Mouse (Mus musculus) ES-E14 (cell line): ENCODE results near the gene Ambp. TPM values are rescaled to one million over a fixed set of nuclear protein-coding genes. Genes with fewer than 3 reads are reported as not detected.

ENCODE experiments used
- DNase-seq: peaks from one replicate; pipeline ENCODE4 v3.0.0-alpha.2; 2013; ENCODE audit warnings: low read depth, low spot score
- H3K27ac ChIP-seq: 2 replicates; pipeline ENCODE4 v1.5.1; 2012; ENCODE audit warnings: low read depth, mild to moderate bottlenecking, low read length, moderate library complexity, mixed read lengths; ENCODE audit not compliant: poor library complexity, insufficient read depth, severe bottlenecking
- H3K36me3 ChIP-seq: 2 replicates; pipeline ENCODE4 v1.6.1; 2012; ENCODE audit warnings: mild to moderate bottlenecking, low read length, moderate library complexity, mixed read lengths; ENCODE audit not compliant: control insufficient read depth, poor library complexity, insufficient read depth, severe bottlenecking
- H3K4me1 ChIP-seq, 2 experiments: fragments of 150-350 bp in 1 of 2; sonication (generic) in 1 of 2; 2 replicates each; pipeline ENCODE4 v1.6.1; 2012; ENCODE audit warnings: low read length in 2 of 2, mild to moderate bottlenecking in 1 of 2, mixed read lengths in 1 of 2; ENCODE audit not compliant: control insufficient read depth in 2 of 2, insufficient read depth in 2 of 2, poor library complexity in 1 of 2
- H3K4me3 ChIP-seq, 2 experiments: fragments of 150-350 bp in 1 of 2; sonication (generic) in 1 of 2; 2 replicates each; pipeline ENCODE4 v1.5.1; 2012; ENCODE audit warnings: low read length in 2 of 2, low read depth in 1 of 2, mild to moderate bottlenecking in 1 of 2, mixed read lengths in 1 of 2; ENCODE audit not compliant: insufficient read depth in 1 of 2, poor library complexity in 1 of 2, severe bottlenecking in 1 of 2
- H3K9ac ChIP-seq: 2 replicates; pipeline ENCODE4 v1.6.1; 2012; ENCODE audit warnings: low read depth, mild to moderate bottlenecking, low read length, mixed read lengths; ENCODE audit not compliant: poor library complexity, insufficient read depth, severe bottlenecking
- H3K9me3 ChIP-seq: fragments of 150-350 bp; sonication (generic); 2 replicates; pipeline ENCODE4 v1.6.1; 2012; ENCODE audit warnings: low read depth, mild to moderate bottlenecking, low read length; ENCODE audit not compliant: control insufficient read depth, insufficient read depth
- CHD2 ChIP-seq: IDR thresholded peaks from 2 replicates; pipeline ENCODE4 v1.6.1; 2014; ENCODE audit warnings: mild to moderate bottlenecking, low read depth, low read length, inconsistent platforms
- HCFC1 ChIP-seq: IDR thresholded peaks from 2 replicates; pipeline ENCODE4 v1.6.1; 2012; ENCODE audit warnings: low read length, inconsistent platforms, borderline replicate concordance; ENCODE audit not compliant: insufficient read depth
- MAFK ChIP-seq: IDR thresholded peaks from 2 replicates; pipeline ENCODE4 v1.6.1; 2014; ENCODE audit warnings: mild to moderate bottlenecking, low read depth, low read length, inconsistent platforms; ENCODE audit not compliant: insufficient read depth
- ZC3H11A ChIP-seq: IDR thresholded peaks from 2 replicates; pipeline ENCODE4 v1.6.1; 2012; ENCODE audit warnings: low read depth, mild to moderate bottlenecking, inconsistent platforms, low read length, borderline replicate concordance
- ZNF384 ChIP-seq: IDR thresholded peaks from 2 replicates; pipeline ENCODE4 v1.6.1; 2012; ENCODE audit warnings: low read depth, low read length, inconsistent platforms
- in situ Hi-C, 2 experiments: fragments of 600-800 bp; cut with MboI; formaldehyde crosslinking; loops; one replicate each; pipeline ENCODE4 v1.15.1; 2025; ENCODE audit warnings: low sequenced_read_pairs in 2 of 2, inconsistent platforms in 1 of 2; ENCODE audit not compliant: unreplicated experiment in 2 of 2
- total RNA-seq: library from RNA; depleted of rRNA; stranded (reverse); fragments of 300-350 nt; gene quantifications from 2 replicates; pipeline ENCODE4 v1.2.3, GENCODE M21; 2012

Gene Ambp
- total RNA-seq, 1 experiment: not detected

GRCm38 (mm10) chr4:63147268-63147667 is 7.3 kb downstream of the Ambp start:
- TF ChIP-seq CHD2 (no peak), HCFC1 (no peak), MAFK (no peak), ZC3H11A (no peak)
- peak; percentile 31 for DNase-seq
- H3K36me3 ChIP-seq: no peaks in the 10 kb centered on the region
- no peaks in the 10 kb centered on the region for H3K4me1 ChIP-seq
- in situ Hi-C loops: no loop called here
- H3K27ac ChIP-seq: no peak overlapping the region
- H3K9ac ChIP-seq: no peak overlapping the region
- H3K9me3 ChIP-seq: no peaks in the 10 kb centered on the region
- no peak overlapping the region for H3K4me3 ChIP-seq

GRCm38 (mm10) chr4:63129891-63130624 is 24.5 kb downstream of the Ambp start:
- no peaks in the 10 kb centered on the region for H3K36me3 ChIP-seq
- no peak overlapping the region for H3K27ac ChIP-seq
- in situ Hi-C loops: no loop called here
- TF ChIP-seq MAFK (no peak), ZNF384 (no peak), HCFC1 (no peak), CHD2 (no peak), ZC3H11A (no peak)
- H3K9me3 ChIP-seq: no peaks in the 10 kb centered on the region
- no peaks in the 10 kb centered on the region for H3K4me1 ChIP-seq
- no peak overlapping the region for H3K9ac ChIP-seq
- no peak overlapping the region for H3K4me3 ChIP-seq
- no peak for DNase-seq

GRCm38 (mm10) chr4:63124861-63125466 is 29.6 kb downstream of the Ambp start:
- Histone ChIP-seq H3K9me3 (no peaks in the 10 kb centered on the region), H3K9ac (no peak overlapping the region), H3K36me3 (no peaks in the 10 kb centered on the region), H3K4me3 (no peak overlapping the region), H3K27ac (no peak overlapping the region), H3K4me1 (no peaks in the 10 kb centered on the region)
- DNase-seq: no peak
- in situ Hi-C loops: no loop called here
- no peak for TF ChIP-seq ZNF384
- no peak for TF ChIP-seq ZC3H11A
- no peak for TF ChIP-seq CHD2
- no peak for TF ChIP-seq MAFK
- TF ChIP-seq HCFC1: no peak

GRCm38 (mm10) chr4:63118639-63119437 is 35.8 kb downstream of the Ambp start:
- no peaks in the 10 kb centered on the region for H3K36me3 ChIP-seq
- TF ChIP-seq MAFK (no peak), ZNF384 (no peak), ZC3H11A (peak; percentile 89), HCFC1 (no peak)
- in situ Hi-C loops: no loop called here

More at GRCm38 (mm10) chr4:63118639-63119437, 35.8 kb downstream of the Ambp start:
- peak; percentile 76 for DNase-seq
- no peak overlapping the region for H3K9ac ChIP-seq
- H3K4me1 ChIP-seq: no peaks in the 10 kb centered on the region
- H3K27ac ChIP-seq: no peak overlapping the region
- no peak overlapping the region for H3K4me3 ChIP-seq
- no peaks in the 10 kb centered on the region for H3K9me3 ChIP-seq
